ENCODE assay signal across 9 mouse cellular contexts in genomic region chrX:47912904-47913542, GRCm38 (mm10). TPM values are rescaled to one million over a fixed set of nuclear protein-coding genes. Genes with fewer than 3 reads are reported as not detected.
A peak's percentile ranks its signal among the peaks of the same experiment; 100 is the strongest.
DNase-seq lines count a peak whose midpoint lies in the region; ATAC-seq and TF ChIP-seq lines count a peak whose summit lies in the region.
"Had no signal": no experiment of that assay in that cellular context is flagged by ENCODE, and none has a peak within 500 bp of the region (broad histone marks: within the 10 kb centered on the region; RNA-seq: fewer than 3 reads in every experiment).

No protein-coding gene starts in this region.

- 21% methylated on average over 8 of the region's 8 CpGs for WGBS in forebrain, embryonic 10.5 days
- WGBS in intestine, embryonic 15.5 days = 19% methylated on average over 8 of the region's 8 CpGs
- WGBS in neural tube, embryonic 14.5 days = 22% methylated on average over 8 of the region's 8 CpGs

- CTCF ChIA-PET in Patski (lab: Charles Lee) = interaction anchor here (1.5 to 2.3 kb wide), 3 partner anchors 9 to 19 kb away, joined by 4 to 6 read pairs (median 4); no protein-coding TSS in a partner anchor

- peaks cover 17% of the 10 kb centered on the region for H3K27me3 ChIP-seq in Patski
- H3K27me3 ChIP-seq in forebrain, embryonic 10.5 days (ENCODE audit: poor library complexity, severe bottlenecking) = no peaks in the 10 kb centered on the region
- no peaks in the 10 kb centered on the region for H3K27me3 ChIP-seq in intestine, embryonic 15.5 days (replicated peaks)
- no peaks in the 10 kb centered on the region for H3K27me3 ChIP-seq in neural tube, embryonic 14.5 days (ENCODE audit: control insufficient read depth, insufficient read depth, low read length)

- POLR2A ChIA-PET in Patski (lab: Charles Lee) = no interaction called here

- DNase-seq in embryo, embryonic 10 days (ENCODE audit: low spot score) = peak; percentile 22
- DNase-seq in embryo, embryonic 10.5 days (ENCODE audit: low spot score) = no peak
- DNase-seq in Patski (ENCODE audit: low read depth, low spot score) = no peak
- peak; percentile 18 for DNase-seq in forebrain, embryonic 10.5 days (ENCODE audit: extremely low spot score, low spot score)
- peak; percentile 30 to 37 for DNase-seq in lung, adult 18-20 months
- DNase-seq in layer of hippocampus, postnatal 36 days = no peak

- no peaks in the 10 kb centered on the region for H3K9me3 ChIP-seq in forebrain, embryonic 10.5 days
- H3K9me3 ChIP-seq in intestine, embryonic 15.5 days = no peaks in the 10 kb centered on the region
- no peaks in the 10 kb centered on the region for H3K9me3 ChIP-seq in neural tube, embryonic 14.5 days (ENCODE audit: control insufficient read depth, low read length)

- no peak for TF ChIP-seq CTCF in Patski (IDR thresholded peaks at IDR 0.05)

- peak overlapping the region; percentile 52 for H3K4me2 ChIP-seq in intestine, embryonic 15.5 days (replicated peaks)
- H3K4me2 ChIP-seq in neural tube, embryonic 14.5 days (ENCODE audit: low read depth, low read length) = peak overlapping the region; percentile 57

- ATAC-seq in Patski = peak; percentile 83
- peak; percentile 68 for ATAC-seq in intestine, embryonic 15.5 days
- ATAC-seq in neural tube, embryonic 14.5 days (ENCODE audit: low read depth) = peak; percentile 35; the same call in 1 of the 2 replicates

- in situ Hi-C loops in Patski (cut with MboI; ENCODE audit: low pct_unique_long_range_greater_than_20kb) = no loop called here

- peak overlapping the region; percentile 73 for H3K4me3 ChIP-seq in forebrain, embryonic 10.5 days
- H3K4me3 ChIP-seq in intestine, embryonic 15.5 days (replicated peaks) = peak overlapping the region; percentile 65
- peak overlapping the region; percentile 57 for H3K4me3 ChIP-seq in neural tube, embryonic 14.5 days (ENCODE audit: low read depth, low read length)

- no peak overlapping the region; the same call in 1 of the 2 replicates for H3K9ac ChIP-seq in intestine, embryonic 15.5 days
- H3K9ac ChIP-seq in neural tube, embryonic 14.5 days (replicated peaks; ENCODE audit: low read depth, low read length) = peak overlapping the region; percentile 80; the same call in 1 of the 2 replicates

- H3K4me1 ChIP-seq in forebrain, embryonic 10.5 days = peaks cover 8% of the 10 kb centered on the region
- H3K4me1 ChIP-seq in intestine, embryonic 15.5 days (replicated peaks) = no peaks in the 10 kb centered on the region
- peaks cover 5% of the 10 kb centered on the region; the same call in 1 of the 2 replicates for H3K4me1 ChIP-seq in neural tube, embryonic 14.5 days (ENCODE audit: control insufficient read depth, insufficient read depth, low read length)

- H3K36me3 ChIP-seq in forebrain, embryonic 10.5 days (replicated peaks) = no peaks in the 10 kb centered on the region
- no peaks in the 10 kb centered on the region for H3K36me3 ChIP-seq in intestine, embryonic 15.5 days
- no peaks in the 10 kb centered on the region for H3K36me3 ChIP-seq in neural tube, embryonic 14.5 days (ENCODE audit: control insufficient read depth, insufficient read depth, low read length)

- peak overlapping the region; percentile 96 for H3K27ac ChIP-seq in forebrain, embryonic 10.5 days
- no peak overlapping the region for H3K27ac ChIP-seq in intestine, embryonic 15.5 days
- no peak overlapping the region for H3K27ac ChIP-seq in neural tube, embryonic 14.5 days (ENCODE audit: low read depth, low read length)

RNA-seq across cellular contexts. Expression of gene Ocrl, which starts 0.8 kb away (rescaled TPM):
- 24.3 TPM for polyA plus RNA-seq in Patski (2021)
- 17.2 and 19.0 TPM in 2 replicates for polyA plus RNA-seq in forebrain, embryonic 10.5 days (2016; fragmentation: Nextera tagmentation; extraction: Ambion mirVana)
- polyA plus RNA-seq in intestine, embryonic 15.5 days (2015; fragmentation: Nextera tagmentation; extraction: Ambion mirVana) = 15.7 and 16.9 TPM in 2 replicates
- polyA plus RNA-seq in neural tube, embryonic 14.5 days (2014; fragmentation: Nextera tagmentation; extraction: Ambion mirVana) = 39.0 and 41.6 TPM in 2 replicates
- total RNA-seq in layer of hippocampus, postnatal 36 days (2021) = 10 to 100 TPM; 52.4 to 57.6 TPM

RNA-seq across cellular contexts. Expression of gene Smarca1, which starts 20.2 kb away (rescaled TPM):
- polyA plus RNA-seq in Patski (2021) = 0.04 TPM
- 14.1 and 15.5 TPM in 2 replicates for polyA plus RNA-seq in forebrain, embryonic 10.5 days (2016; fragmentation: Nextera tagmentation; extraction: Ambion mirVana)
- polyA plus RNA-seq in intestine, embryonic 15.5 days (2015; fragmentation: Nextera tagmentation; extraction: Ambion mirVana) = 26.1 and 32.5 TPM in 2 replicates
- polyA plus RNA-seq in neural tube, embryonic 14.5 days (2014; fragmentation: Nextera tagmentation; extraction: Ambion mirVana) = 41.5 and 44.6 TPM in 2 replicates
- 10 to 100 TPM; 36.6 to 38.0 TPM for total RNA-seq in layer of hippocampus, postnatal 36 days (2021)
- total RNA-seq: neutrophil, adult 5-6 weeks had no signal

Comparison
In these comparisons a context has a peak if more than half of its experiments do, and no peak if none do; other contexts are left out.
1. DNase-seq: peak in embryo, embryonic 10 days (single experiment), forebrain, embryonic 10.5 days (single experiment) and lung, adult 18-20 months (2 of 2); none in embryo, embryonic 10.5 days (single experiment), Patski (single experiment) and layer of hippocampus, postnatal 36 days (0 of 2).
2. RNA of gene Smarca1, which starts 20.2 kb away (polyA plus RNA-seq): 41.5 to 44.6 TPM in neural tube, embryonic 14.5 days, 26.1 to 32.5 TPM in intestine, embryonic 15.5 days and 14.1 to 15.5 TPM in forebrain, embryonic 10.5 days; 0.04 TPM in Patski (single experiment); every median in the first group is over 10 times any median in the second.
3. Peak in every context shown above with its lines, with median percentiles within 50 percentile points of each other: ATAC-seq and H3K4me3 ChIP-seq.